Mouse (Mus musculus): Measurements from ENCODE around the gene Tas2r126. TPM values are rescaled to one million over a fixed set of nuclear protein-coding genes. Genes with fewer than 3 reads are reported as not detected.

The Tas2r126 gene
- polyA plus RNA-seq, 1 experiment: not detected

DNA sequence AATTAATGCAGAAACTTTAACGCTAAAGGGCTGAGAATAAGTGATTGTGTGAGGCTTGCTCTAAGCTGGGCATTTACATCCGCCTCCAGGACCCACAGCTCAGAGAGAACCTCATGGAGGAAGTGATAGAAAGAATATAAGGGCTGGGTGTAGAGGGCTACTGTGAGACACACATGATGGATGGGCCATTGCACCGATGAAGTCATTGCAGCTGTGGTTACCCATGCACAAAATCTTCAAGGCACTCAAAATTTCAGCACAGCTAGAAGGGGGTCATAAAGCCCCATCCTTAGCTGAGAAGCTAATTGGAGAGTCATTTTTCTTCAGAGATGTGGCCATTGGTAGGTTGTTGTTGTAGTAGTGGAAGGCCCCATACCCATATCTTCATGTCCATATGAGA is 36.0 kb upstream of the Tas2r126 start:
- Histone ChIP-seq H3K27me3 (ENCODE audit: control insufficient read depth, insufficient read depth, low read length, poor library complexity, severe bottlenecking) (no peaks in the 10 kb centered on the region; the same call in 1 of the 2 replicates), H3K9ac (ENCODE audit: low read depth, poor library complexity, severe bottlenecking) (no peak overlapping the region), H3K4me3 (ENCODE audit: low read depth, low read length) (no peak overlapping the region), H3K36me3 (ENCODE audit: control insufficient read depth, insufficient read depth, low read length, poor library complexity, severe bottlenecking) (no peaks in the 10 kb centered on the region), H3K9me3 (replicated peaks; ENCODE audit: control insufficient read depth, insufficient read depth, low read length, poor library complexity, severe bottlenecking) (no peaks in the 10 kb centered on the region), H3K27ac (ENCODE audit: insufficient read depth, low read length) (no peak overlapping the region), H3K4me1 (ENCODE audit: control insufficient read depth, insufficient read depth, low read length) (no peaks in the 10 kb centered on the region)
- no peak for TF ChIP-seq EP300 (IDR thresholded peaks at IDR 0.05; ENCODE audit: insufficient read depth, low read depth, low read length)
- no peak for TF ChIP-seq CTCF (IDR thresholded peaks at IDR 0.05; ENCODE audit: low read depth, low read length)
- no peak for TF ChIP-seq POLR2A (IDR thresholded peaks at IDR 0.05; ENCODE audit: insufficient read depth, low read length)

DNA sequence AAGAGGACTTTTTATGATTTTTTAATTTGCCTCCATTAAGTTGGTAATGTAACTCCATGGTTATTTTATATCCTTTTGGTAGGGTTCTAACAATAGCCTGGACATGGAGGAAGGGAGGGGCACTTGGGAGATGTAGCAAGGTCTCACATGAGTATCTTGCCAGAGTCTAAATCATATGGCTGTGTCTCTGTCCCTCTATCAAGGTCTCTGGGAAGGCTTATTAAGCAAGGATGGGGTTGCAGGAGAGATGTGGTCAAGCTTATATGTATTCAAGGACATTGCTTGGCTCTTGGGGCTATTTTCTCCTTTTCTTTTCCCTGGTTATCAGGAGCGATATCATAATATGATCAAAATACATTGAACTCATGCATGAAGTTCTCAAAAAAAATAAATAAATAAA is 35.3 kb upstream of the Tas2r126 start:
- Histone ChIP-seq H3K4me3 (ENCODE audit: low read depth, low read length) (no peak overlapping the region), H3K27ac (ENCODE audit: insufficient read depth, low read length) (no peak overlapping the region), H3K4me1 (ENCODE audit: control insufficient read depth, insufficient read depth, low read length) (no peaks in the 10 kb centered on the region), H3K36me3 (ENCODE audit: control insufficient read depth, insufficient read depth, low read length, poor library complexity, severe bottlenecking) (no peaks in the 10 kb centered on the region), H3K9ac (ENCODE audit: low read depth, poor library complexity, severe bottlenecking) (no peak overlapping the region), H3K27me3 (ENCODE audit: control insufficient read depth, insufficient read depth, low read length, poor library complexity, severe bottlenecking) (no peaks in the 10 kb centered on the region; the same call in 1 of the 2 replicates), H3K9me3 (replicated peaks; ENCODE audit: control insufficient read depth, insufficient read depth, low read length, poor library complexity, severe bottlenecking) (no peaks in the 10 kb centered on the region)
- TF ChIP-seq CTCF (IDR thresholded peaks at IDR 0.05; ENCODE audit: low read depth, low read length) (no peak), POLR2A (IDR thresholded peaks at IDR 0.05; ENCODE audit: insufficient read depth, low read length) (no peak), EP300 (IDR thresholded peaks at IDR 0.05; ENCODE audit: insufficient read depth, low read depth, low read length) (no peak)

DNA sequence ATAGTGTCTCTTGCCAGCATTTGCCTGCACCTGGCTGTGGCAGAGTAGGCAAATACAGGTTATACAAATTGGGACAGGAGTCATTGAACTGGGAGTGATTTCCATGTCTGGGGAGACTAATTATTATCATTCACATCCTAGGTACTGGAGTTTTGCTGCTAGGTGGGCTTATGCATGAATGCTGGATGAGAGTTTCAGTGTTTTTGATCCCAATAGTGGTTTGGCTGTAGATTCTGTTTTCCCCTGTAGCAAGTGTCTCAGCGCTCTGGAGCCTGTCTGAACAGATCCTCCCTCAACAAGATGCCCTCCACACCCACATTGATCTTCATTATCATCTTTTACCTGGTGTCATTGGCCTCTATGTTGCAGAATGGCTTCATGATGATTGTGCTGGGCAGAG is 34.4 kb upstream of the Tas2r126 start, which contains the start of gene Tas2r143:
Tas2r143 (plus strand) TSS at position 301 of the 400 bp plus-strand sequence.
- Histone ChIP-seq H3K4me3 (ENCODE audit: low read depth, low read length) (no peak within 1 kb of the TSS), H3K9me3 (replicated peaks; ENCODE audit: control insufficient read depth, insufficient read depth, low read length, poor library complexity, severe bottlenecking) (no peaks in the 10 kb centered on the region), H3K4me1 (ENCODE audit: control insufficient read depth, insufficient read depth, low read length) (no peaks in the 10 kb centered on the region), H3K9ac (ENCODE audit: low read depth, poor library complexity, severe bottlenecking) (no peak within 1 kb of the TSS), H3K27ac (ENCODE audit: insufficient read depth, low read length) (no peak within 1 kb of the TSS), H3K27me3 (ENCODE audit: control insufficient read depth, insufficient read depth, low read length, poor library complexity, severe bottlenecking) (no peaks in the 10 kb centered on the region; the same call in 1 of the 2 replicates), H3K36me3 (ENCODE audit: control insufficient read depth, insufficient read depth, low read length, poor library complexity, severe bottlenecking) (no peaks in the 10 kb centered on the region)
- TF ChIP-seq POLR2A (IDR thresholded peaks at IDR 0.05; ENCODE audit: insufficient read depth, low read length) (no peak), EP300 (IDR thresholded peaks at IDR 0.05; ENCODE audit: insufficient read depth, low read depth, low read length) (no peak), CTCF (IDR thresholded peaks at IDR 0.05; ENCODE audit: low read depth, low read length) (no peak)

DNA sequence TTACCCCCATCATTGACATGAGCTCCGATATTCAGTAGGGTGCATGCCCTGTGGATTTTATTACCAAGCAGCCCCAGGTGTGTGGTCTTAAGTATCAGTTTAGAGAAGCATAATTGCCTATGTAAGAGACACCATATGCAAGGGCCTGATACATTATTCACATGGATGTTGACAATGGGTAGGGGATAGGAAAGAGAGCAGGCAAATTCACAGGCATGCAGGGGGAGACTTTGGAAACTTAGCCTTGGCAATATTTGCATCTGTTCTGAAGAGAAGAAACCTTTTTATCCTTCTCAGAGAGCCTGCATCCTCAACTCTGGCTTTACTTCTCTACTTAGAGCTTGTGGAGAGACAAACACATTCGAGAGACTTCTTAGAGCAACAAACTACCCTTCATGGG is 29.2 kb upstream of the Tas2r126 start, which contains the start of gene Tas2r135:
Tas2r135 (plus strand) TSS at position 301 of the 400 bp plus-strand sequence.
- H3K27ac ChIP-seq (ENCODE audit: insufficient read depth, low read length): no peak within 1 kb of the TSS
- H3K4me1 ChIP-seq (ENCODE audit: control insufficient read depth, insufficient read depth, low read length): no peaks in the 10 kb centered on the region
- no peaks in the 10 kb centered on the region for H3K27me3 ChIP-seq (ENCODE audit: control insufficient read depth, insufficient read depth, low read length, poor library complexity, severe bottlenecking)
- H3K4me3 ChIP-seq (ENCODE audit: low read depth, low read length): no peak within 1 kb of the TSS
- H3K36me3 ChIP-seq (ENCODE audit: control insufficient read depth, insufficient read depth, low read length, poor library complexity, severe bottlenecking): no peaks in the 10 kb centered on the region
- H3K9ac ChIP-seq (ENCODE audit: low read depth, poor library complexity, severe bottlenecking): no peak within 1 kb of the TSS
- H3K9me3 ChIP-seq (replicated peaks; ENCODE audit: control insufficient read depth, insufficient read depth, low read length, poor library complexity, severe bottlenecking): no peaks in the 10 kb centered on the region
- no peak for TF ChIP-seq POLR2A (IDR thresholded peaks at IDR 0.05; ENCODE audit: insufficient read depth, low read length)
- no peak for TF ChIP-seq EP300 (IDR thresholded peaks at IDR 0.05; ENCODE audit: insufficient read depth, low read depth, low read length)
- TF ChIP-seq CTCF (IDR thresholded peaks at IDR 0.05; ENCODE audit: low read depth, low read length): no peak

DNA sequence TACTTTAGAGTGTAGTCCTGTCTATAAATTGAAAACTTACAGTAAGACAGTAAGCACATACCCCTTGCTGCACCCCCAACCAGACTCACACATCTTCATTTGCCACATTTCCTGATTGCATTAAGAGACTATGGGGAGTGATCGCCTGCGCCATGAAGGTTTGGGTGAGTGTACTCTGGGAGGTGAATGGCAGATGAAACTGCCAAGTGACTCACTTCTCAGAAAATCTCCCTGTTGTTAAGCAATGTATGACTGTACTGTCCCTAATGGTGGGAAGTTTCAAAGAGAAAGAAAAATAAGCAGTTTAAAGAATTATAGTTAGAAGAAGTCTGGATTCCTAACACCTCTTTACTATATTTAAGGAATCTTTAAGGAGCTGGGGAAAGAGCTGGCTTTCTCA is 14.9 kb upstream of the Tas2r126 start:
- H3K9ac ChIP-seq (ENCODE audit: low read depth, poor library complexity, severe bottlenecking): no peak overlapping the region
- no peaks in the 10 kb centered on the region for H3K36me3 ChIP-seq (ENCODE audit: control insufficient read depth, insufficient read depth, low read length, poor library complexity, severe bottlenecking)
- H3K4me3 ChIP-seq (ENCODE audit: low read depth, low read length): no peak overlapping the region
- no peaks in the 10 kb centered on the region for H3K9me3 ChIP-seq (replicated peaks; ENCODE audit: control insufficient read depth, insufficient read depth, low read length, poor library complexity, severe bottlenecking)
- H3K4me1 ChIP-seq (ENCODE audit: control insufficient read depth, insufficient read depth, low read length): no peaks in the 10 kb centered on the region
- H3K27ac ChIP-seq (ENCODE audit: insufficient read depth, low read length): no peak overlapping the region
- no peak for TF ChIP-seq EP300 (IDR thresholded peaks at IDR 0.05; ENCODE audit: insufficient read depth, low read depth, low read length)
- no peak for TF ChIP-seq CTCF (IDR thresholded peaks at IDR 0.05; ENCODE audit: low read depth, low read length)
- TF ChIP-seq POLR2A (IDR thresholded peaks at IDR 0.05; ENCODE audit: insufficient read depth, low read length): no peak
- no peaks in the 10 kb centered on the region for H3K27me3 ChIP-seq (ENCODE audit: control insufficient read depth, insufficient read depth, low read length, poor library complexity, severe bottlenecking)

DNA sequence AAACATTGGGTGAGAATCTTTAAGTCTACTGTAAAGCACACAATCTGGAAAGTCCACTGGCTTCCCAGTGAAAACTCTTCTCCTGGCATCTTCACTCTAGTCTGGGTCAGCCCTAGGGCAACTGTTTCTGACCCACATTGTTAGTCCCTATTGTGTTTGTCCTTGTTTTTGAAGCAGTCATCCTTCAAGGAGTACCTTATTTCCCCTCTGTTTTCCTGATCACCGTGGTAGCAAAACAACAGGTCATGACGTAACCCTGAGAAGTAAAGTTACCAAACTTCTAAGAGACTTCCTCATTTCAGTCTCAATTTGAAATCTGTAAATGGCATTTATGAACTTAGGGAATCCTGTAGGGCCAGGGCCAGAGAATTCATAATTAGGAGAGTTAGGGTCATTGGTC is 12.9 kb upstream of the Tas2r126 start:
- Histone ChIP-seq H3K4me1 (ENCODE audit: control insufficient read depth, insufficient read depth, low read length) (no peaks in the 10 kb centered on the region), H3K9ac (ENCODE audit: low read depth, poor library complexity, severe bottlenecking) (no peak overlapping the region), H3K27me3 (ENCODE audit: control insufficient read depth, insufficient read depth, low read length, poor library complexity, severe bottlenecking) (no peaks in the 10 kb centered on the region), H3K36me3 (ENCODE audit: control insufficient read depth, insufficient read depth, low read length, poor library complexity, severe bottlenecking) (no peaks in the 10 kb centered on the region), H3K27ac (ENCODE audit: insufficient read depth, low read length) (no peak overlapping the region), H3K9me3 (replicated peaks; ENCODE audit: control insufficient read depth, insufficient read depth, low read length, poor library complexity, severe bottlenecking) (no peaks in the 10 kb centered on the region), H3K4me3 (ENCODE audit: low read depth, low read length) (no peak overlapping the region)
- TF ChIP-seq EP300 (IDR thresholded peaks at IDR 0.05; ENCODE audit: insufficient read depth, low read depth, low read length) (no peak), POLR2A (IDR thresholded peaks at IDR 0.05; ENCODE audit: insufficient read depth, low read length) (no peak), CTCF (IDR thresholded peaks at IDR 0.05; ENCODE audit: low read depth, low read length) (no peak)

All from ES-Bruce4 (cell line).